Mouse (Mus musculus): ENCODE data around the gene Yju2.

Yju2 gene

DNA sequence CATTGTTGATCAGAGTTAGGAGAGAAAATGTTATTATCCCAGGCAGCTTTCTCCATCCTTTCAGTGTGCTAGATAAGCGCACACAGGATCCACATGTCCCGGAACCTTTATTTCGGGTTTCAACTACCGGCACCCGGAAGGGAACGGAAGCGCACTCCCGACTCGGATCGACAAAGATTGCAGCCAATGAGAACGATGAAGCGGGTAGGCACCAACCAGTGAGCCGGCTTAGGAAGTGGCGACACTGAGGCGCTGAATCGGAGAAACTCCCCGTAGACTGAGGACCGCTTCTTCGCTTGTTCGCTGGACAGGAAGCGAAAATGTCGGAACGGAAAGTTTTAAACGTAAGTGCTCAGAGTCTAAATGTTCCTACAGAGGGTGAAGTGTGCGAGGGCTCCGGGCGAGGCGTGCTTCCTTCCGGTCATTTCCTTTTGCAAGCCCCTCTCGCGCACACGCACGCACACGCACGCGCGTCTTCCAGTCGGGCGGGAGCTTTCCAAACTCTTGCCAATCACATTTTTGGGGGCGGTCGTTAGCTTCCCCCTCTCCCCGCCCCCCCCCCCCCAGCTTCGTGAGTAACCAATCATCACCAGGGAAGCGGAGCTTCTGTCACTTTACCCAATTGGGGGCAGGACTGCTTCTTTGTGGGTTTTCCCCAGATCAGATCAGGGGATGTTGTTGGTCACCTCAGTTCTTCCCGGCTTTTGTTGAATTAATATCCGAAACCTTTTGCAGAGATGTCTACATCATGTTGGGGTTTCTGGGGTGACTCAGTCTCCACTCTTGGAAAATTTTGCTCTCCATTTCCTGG lies at the start of gene Yju2:
Gene Yju2 (plus strand): TSS at position 182 of the 811 bp plus-strand sequence.
- in situ Hi-C loops (cut with MboI, MseI), result no loop called here

DNA sequence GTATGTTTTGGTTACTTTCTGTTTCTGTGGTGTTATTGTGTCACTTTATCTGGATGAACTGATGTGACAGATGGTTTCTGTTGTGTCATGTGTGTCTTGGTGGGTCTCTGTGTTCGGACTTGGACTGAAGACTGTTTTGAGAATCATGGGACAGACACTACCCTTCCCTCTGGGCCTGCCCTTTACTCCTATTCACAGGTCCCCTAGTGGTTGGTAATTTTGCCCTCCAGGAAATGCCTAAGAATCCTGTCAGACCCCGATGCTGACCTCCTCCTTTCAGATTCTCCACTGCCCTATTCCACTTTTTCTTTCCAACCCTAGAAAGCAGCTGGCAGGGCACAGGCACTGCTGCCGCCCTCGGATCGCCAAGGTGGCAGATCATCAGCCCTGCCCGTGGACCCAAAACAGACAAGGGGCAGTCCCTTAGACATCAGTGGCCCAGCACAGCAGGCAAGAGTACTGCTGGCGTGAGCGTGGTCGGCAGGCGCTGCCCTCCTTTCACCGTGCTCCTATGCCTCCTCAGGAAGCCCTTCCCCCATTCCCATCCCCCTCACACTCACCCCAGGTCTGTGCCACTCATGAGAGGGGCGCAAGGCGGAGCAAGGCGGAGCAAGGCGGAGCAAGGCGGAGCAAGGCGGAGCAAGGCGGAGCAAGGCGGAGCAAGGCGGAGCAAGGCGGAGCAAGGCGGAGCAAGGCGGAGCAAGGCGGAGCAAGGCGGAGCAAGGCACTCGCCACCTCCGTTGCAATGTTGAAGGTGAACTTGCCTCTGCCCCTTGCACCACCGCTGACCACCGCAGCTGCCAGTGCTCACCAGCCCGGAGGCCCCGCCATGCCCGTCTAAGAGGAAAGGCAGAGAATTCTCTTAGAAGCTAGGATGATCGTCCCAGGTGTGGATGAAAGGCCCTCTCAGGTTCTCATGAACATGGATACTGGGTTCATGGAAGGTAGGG lies 27.1 kb upstream of the Yju2 start:
- in situ Hi-C loops (cut with MboI, MseI), result loop anchor here (5.0 kb wide), 1 partner anchor 40 kb away; the partner anchor contains the start of gene Zfp959

DNA sequence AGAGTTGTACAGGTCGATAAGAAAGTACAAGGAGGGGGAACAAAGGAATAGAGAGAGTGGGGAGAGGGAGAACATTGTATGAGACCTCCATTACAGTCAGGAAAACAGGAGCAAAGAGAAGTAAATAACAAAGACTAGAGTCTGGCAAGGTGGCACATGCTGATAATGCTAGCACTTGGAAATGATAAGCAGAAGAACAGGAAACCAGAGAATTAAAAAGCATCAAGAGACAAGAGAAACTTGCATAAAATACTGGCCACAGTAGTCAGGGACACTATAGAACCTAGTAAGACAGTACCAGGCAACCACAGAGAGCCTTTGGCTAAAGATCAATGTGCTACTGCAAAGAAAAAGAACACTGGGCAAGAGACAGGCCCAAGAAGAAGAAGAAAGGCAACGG lies 26.3 kb upstream of the Yju2 start:
- in situ Hi-C loops (cut with MboI, MseI), result loop anchor here (5.0 kb wide), 1 partner anchor 40 kb away; the partner anchor contains the start of gene Zfp959

GRCm38 (mm10) chr17:55933191-55933590 lies 25.7 kb upstream of the Yju2 start:
- in situ Hi-C loops (cut with MboI, MseI), result loop anchor here (5.0 kb wide), 1 partner anchor 41 kb away; the partner anchor contains the start of gene Zfp959

GRCm38 (mm10) chr17:55944387-55944865 lies 14.5 kb upstream of the Yju2 start:
- in situ Hi-C loops (cut with MboI, MseI), result loop anchor here (10.0 kb wide), 1 partner anchor 240 kb away; no protein-coding TSS in a partner anchor

GRCm38 (mm10) chr17:55944866-55945682 lies 13.8 kb upstream of the Yju2 start:
- in situ Hi-C loops (cut with MboI, MseI), result loop anchor here (10.0 kb wide), 1 partner anchor 240 kb away; no protein-coding TSS in a partner anchor

- in situ Hi-C loops (cut with MboI, MseI), result loop anchor here (10.0 kb wide), 1 partner anchor 241 kb away; no protein-coding TSS in a partner anchor
Observed at GRCm38 (mm10) chr17:55945696-55946095, 13.2 kb upstream of the Yju2 start.

GRCm38 (mm10) chr17:55948647-55949046 lies 10.3 kb upstream of the Yju2 start:
- in situ Hi-C loops (cut with MboI, MseI), result loop anchor here (10.0 kb wide), 1 partner anchor 244 kb away; no protein-coding TSS in a partner anchor

DNA sequence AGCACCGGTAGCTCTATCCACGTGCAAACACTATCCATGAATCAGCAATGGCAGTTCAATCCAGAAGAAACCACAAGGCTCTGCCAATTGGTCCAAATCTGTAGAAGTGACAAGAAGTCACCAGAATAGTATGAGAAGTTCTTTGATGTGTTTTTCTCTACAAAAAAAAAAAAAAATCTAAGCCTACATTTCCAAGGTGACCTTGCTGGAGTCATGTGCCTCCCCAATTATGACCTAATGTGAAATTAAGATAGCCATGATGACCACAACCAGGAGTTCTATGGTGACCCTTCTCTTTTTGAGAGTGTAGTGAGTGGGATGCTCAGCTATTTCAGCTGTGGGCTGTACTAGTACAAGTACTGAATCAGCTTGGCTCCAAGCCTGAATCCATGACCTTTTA lies 9.5 kb upstream of the Yju2 start, which contains the start of gene Zfp119b:
Gene Zfp119b (minus strand): TSS at position 101 of the 400 bp plus-strand sequence.
- in situ Hi-C loops (cut with MboI, MseI), result loop anchor here (10.0 kb wide), 1 partner anchor 245 kb away; no protein-coding TSS in a partner anchor

- in situ Hi-C loops (cut with MboI, MseI), result no loop called here
Observed at GRCm38 (mm10) chr17:55950601-55951000, 8.3 kb upstream of the Yju2 start.

DNA sequence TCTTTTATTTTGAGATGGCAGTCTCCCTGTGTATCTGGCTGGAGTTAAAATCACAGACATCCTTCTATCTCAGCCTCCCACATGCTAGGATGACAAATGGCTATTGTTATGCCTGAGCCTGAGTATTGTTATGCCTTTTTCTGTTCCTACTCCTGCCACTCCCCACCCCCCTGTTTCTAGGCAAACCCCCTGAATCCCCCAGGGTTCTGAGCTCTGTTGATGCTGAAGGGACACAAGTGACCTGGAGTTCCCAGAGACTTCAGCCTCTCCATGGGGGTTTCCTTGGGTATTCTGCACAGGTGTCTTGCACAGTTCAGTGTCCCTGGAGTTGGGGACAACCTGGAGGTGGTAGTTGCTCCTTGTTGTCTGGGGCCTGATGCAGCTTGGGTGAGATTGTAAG lies 6.9 kb upstream of the Yju2 start:
- in situ Hi-C loops (cut with MboI, MseI), result no loop called here

- in situ Hi-C loops (cut with MboI, MseI), result no loop called here
Observed at GRCm38 (mm10) chr17:55952447-55953027, 6.4 kb upstream of the Yju2 start, which contains the start of gene Ebi3. TSS of gene Ebi3 (plus strand) at chr17:55952640.

- in situ Hi-C loops (cut with MboI, MseI), result no loop called here
Observed at GRCm38 (mm10) chr17:55953751-55954150, 5.1 kb upstream of the Yju2 start.

- in situ Hi-C loops (cut with MboI, MseI), result no loop called here
Observed at GRCm38 (mm10) chr17:55954229-55954628, 4.7 kb upstream of the Yju2 start.

DNA sequence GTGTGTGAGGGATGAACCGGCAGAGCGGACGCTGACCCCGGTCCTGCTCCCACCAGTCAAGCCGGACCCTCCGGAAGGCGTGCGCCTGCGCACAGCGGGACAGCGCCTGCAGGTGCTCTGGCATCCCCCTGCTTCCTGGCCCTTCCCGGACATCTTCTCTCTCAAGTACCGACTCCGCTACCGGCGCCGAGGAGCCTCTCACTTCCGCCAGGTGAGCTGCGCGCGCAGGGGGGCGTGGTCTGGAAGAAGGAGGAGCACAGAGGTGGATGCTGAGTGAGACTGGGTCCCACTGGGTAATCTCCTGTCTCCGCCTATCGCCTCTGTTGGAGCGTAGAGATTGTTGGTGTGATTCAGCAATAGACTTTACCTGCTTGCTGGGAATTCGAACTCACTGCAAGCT lies 2.8 kb upstream of the Yju2 start:
- in situ Hi-C loops (cut with MboI, MseI), result no loop called here

GRCm38 (mm10) chr17:55956591-55956990 lies 2.3 kb upstream of the Yju2 start:
- in situ Hi-C loops (cut with MboI, MseI), result no loop called here

GRCm38 (mm10) chr17:55957168-55957567 lies 1.7 kb upstream of the Yju2 start:
- in situ Hi-C loops (cut with MboI, MseI), result no loop called here

GRCm38 (mm10) chr17:55957726-55958583 lies 944 bp upstream of the Yju2 start:
- in situ Hi-C loops (cut with MboI, MseI), result no loop called here

GRCm38 (mm10) chr17:55958584-55958886 lies 364 bp upstream of the Yju2 start:
- in situ Hi-C loops (cut with MboI, MseI), result no loop called here
